Mouse (Mus musculus) ES-E14 (cell line): ENCODE data around the gene Mbnl1.

Experiments used
- CHD2 ChIP-seq: IDR thresholded peaks from 2 replicates; pipeline ENCODE4 v1.6.1; 2014; ENCODE audit warnings: mild to moderate bottlenecking, low read depth, low read length, inconsistent platforms
- MAFK ChIP-seq: IDR thresholded peaks from 2 replicates; pipeline ENCODE4 v1.6.1; 2014; ENCODE audit warnings: mild to moderate bottlenecking, low read depth, low read length, inconsistent platforms; ENCODE audit not compliant: insufficient read depth

DNA sequence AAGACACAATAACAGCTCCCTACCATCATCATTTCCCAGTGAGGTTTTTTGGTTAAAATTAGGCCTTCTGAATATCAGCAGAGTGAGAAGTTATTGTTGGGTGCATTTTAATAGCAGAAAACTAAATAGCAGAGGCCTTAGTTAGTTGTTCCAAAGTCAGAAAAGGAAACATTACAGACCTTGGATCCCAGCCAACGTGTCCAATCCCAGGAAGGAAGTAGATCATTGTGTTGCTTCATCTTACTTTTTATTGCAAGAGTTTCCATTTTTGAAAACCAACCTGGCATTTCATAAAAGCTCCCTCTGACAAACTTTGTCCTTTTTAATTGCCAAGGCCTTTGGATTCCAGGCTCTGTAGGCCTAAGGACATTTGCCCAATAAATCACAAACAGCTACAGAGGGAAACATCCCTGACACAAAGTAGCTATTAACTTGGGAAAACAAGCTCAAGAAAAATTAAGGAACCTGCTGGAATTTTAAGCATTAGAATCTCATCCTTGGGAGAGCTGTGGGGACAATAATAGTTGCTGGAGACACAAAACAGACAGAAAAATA lies 34.9 kb upstream of the Mbnl1 start:
- TF ChIP-seq CHD2 (no peak), MAFK (no peak)
